Mouse (Mus musculus) embryo, embryonic 9.5 days (tissue): ENCODE measurements around the gene Slc13a2.

ENCODE experiments used
- DNase-seq: peaks from one replicate; pipeline ENCODE4 v3.0.0-alpha.2; 2017; ENCODE audit errors: extremely low spot score

Gene Slc13a2

DNA sequence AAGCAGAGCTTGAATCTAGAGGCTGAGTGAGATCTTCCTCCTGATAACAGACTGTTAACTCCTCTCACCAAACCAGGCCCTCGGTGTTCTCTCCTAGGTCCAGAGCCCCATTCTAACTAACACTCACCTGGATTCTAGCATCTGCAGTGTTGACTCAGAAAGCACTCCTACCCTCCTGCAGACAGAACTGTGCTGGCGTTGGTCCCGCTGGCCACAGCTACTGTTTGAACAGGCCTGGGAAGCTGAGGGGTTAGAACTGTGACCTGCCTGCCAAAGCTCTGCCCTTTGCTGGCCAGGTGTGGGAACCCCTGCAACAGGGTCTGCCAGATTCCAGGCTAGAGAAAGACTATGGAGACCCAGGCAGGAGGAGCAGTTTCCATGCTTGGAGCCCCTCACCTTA is 29.3 kb downstream of the Slc13a2 start:
- no peak for DNase-seq

DNA sequence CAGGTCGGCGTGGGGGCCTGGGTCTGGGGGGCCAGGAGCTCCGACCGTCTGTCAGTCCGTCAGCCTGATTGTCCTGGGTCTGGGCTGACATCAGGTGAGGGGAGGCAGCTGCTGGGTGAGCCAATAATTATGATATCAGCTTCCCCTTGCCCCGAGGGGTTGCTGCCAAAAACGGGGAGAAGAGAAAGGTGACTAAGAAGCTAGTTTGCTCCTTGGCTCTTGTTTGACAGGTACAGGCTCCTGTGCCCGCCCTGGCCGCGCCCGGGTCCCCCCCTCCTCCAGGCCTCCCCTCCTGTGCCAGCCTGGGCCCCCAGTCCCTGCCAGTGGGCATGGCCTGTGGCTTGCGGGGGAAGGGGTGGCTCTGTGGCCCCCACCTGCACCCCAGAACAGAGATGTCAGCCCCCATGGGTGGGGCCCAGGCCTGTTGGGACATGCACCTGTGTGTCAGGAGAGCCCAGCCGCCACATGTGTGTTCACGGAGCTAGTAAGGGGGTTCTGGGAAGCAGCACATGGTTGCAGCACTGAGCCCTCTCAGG is 35.4 kb downstream of the Slc13a2 start, which contains the start of gene Foxn1:
TSS of gene Foxn1 (minus strand) at position 51 of the 536 bp plus-strand sequence.
- no peak for DNase-seq

DNA sequence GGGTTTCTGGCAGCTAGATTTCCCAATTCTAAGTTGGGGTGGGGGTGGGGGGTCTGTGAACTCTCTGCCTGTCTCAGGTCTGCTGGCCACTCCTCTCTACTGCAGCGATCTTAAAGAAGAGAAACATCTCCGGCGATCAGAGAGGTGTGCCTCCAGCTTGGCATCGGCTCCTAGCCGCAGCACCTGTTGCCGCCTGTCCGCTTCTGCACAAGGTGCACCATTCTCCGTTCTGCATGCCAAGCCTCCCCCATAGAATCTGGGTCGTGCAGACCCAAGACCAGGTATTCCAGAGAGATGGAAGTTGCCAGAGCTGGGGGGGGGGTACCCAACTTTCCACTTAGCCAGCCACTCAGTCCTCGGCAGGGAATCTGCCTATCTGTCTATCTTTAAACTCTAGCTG is 36.2 kb downstream of the Slc13a2 start:
- no peak for DNase-seq

DNA sequence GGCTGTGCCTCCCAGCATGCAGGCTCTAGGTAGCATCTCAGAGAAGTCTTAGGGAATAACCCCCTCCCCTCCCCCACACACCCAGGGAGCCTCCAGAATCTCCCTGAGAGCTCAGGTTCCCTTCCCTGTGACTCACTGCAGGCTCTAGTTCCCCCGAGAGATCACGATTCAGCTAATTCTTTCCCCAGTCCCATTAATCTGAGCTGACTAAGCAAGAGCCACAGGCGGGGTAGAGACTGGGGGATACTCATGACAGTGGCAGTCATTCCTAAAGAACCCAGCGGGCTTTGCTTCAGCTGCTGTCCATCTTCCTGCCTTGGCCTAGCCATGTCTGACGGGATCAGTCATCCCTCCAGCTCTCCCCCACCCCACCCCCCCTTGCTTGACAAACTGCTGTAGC is 39.3 kb downstream of the Slc13a2 start:
- no peak for DNase-seq

DNA sequence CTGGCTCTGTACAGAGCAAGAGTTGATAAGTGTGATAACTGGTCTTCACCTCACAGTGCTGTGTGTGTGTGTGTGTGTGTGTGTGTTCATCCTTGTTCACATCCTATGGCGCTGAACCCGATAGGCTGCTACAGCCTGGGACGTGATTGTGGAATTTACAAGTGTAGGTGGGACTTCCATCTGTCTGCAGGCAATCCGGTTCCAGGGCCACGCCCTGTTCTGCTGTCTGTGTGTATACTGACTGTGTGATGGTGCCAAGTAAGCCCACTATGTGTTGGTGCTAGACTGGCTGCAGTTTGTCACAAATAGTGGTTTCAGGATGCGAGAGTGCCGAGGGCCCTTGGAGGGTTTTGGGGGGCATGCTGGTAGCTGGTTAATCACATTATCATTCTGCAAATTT is 39.7 kb downstream of the Slc13a2 start:
- no peak for DNase-seq

DNA sequence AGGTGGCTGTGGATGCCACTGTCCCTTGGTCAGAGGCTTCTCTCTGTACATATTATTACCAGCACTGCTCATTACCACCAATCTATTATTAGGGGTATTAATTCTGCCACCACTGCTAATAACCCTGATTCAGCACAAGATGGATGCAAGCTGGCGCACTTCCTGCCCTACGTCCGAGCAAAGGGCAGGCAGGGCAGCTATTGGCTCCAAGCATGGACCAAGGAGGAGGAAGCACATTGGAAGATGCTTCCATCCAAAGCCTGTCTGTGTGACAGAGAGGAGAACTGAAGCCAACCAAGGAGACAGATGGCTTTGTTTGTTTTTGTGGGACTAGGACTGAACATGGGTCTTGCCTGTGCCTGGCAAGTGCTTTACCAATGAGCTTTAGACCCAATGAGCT is 41.0 kb downstream of the Slc13a2 start:
- no peak for DNase-seq

DNA sequence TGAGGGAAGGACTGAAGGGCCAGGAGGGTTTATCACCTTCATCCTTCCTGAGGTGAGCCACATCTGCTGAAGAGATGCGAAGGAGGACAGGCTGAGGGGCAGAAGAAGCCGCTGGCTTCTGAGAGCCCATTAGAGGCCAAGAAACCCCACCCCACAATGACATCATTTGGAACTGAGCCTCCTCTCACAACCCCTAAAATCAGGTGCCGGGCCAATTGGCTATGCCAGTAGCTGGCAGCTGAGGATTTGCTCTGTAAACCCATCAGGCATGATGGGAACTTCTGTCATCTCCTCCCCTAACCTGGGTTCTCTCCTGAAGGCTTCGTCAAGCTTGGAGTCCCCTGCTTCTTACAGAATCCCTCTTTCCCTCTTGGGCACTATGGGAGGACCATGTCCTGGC is 41.7 kb downstream of the Slc13a2 start:
- DNase-seq, result no peak

DNA sequence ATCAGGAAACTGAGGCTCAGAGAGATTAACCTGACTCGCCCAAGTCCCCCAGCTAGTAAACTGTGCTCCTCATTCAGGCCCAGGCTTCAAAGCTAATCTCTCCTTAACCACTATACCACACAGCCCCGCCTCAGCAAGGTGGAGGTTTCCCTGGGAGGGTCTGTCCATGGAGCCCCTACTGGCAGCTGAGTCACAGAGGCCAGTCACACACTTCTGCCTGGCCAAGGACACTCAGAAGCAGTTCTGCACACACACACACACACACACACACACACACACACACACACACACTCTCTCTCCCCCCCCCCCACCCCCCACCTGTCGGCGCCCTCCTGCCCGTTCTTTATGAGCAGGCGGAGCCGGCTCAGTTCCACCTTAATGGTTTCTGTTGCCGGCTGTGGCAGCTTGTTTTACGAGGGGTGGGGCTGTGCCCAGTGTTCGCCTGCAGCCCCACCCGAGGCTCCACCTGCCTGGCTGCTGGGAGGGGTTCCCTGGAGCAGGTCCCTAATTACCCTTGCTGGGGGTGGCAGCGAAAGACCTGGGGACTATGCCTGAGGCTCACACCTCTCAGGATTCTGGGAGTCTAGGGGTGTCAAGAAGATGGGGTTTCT is 44.4 kb downstream of the Slc13a2 start:
- DNase-seq, result no peak

DNA sequence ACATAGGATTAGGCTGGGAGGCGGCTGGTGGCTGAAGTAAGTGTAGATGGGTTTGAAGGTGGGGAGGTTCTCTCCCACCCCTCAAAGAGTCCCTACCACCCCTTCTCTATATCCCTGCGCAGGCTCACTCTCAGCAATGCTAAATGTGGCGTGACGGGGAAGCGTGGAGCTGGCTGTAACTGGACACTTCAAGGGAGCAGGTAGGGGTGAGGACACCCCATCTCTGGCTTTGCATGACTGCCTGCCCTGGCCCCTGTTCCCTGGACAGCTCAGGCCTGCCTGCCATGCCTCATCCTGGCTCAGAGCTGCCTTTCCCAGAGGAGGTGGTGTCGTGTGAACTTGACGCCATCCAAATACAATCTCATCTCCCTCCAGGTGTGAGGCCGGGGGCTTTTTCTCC is 47.9 kb downstream of the Slc13a2 start:
- DNase-seq, result no peak

DNA sequence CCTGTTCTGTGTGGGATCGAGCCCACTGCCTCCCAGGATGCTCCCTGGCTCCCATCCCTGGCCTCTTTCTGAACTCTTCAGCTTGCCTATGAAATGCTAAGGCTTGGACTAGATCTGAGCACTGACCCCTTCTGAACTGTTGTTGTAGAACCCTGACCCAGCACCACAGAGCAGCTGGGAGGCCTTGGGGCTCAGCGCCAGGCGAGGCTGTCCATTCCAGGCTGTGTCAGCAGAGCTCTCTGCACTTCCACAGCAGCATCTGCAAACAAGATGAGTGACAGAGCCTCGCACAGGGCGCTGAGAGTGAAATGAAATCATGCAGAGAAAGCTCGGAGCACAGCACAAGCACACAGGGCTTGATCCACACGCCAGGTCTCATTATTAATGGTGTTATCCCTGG is 49.4 kb downstream of the Slc13a2 start:
- no peak for DNase-seq

DNA sequence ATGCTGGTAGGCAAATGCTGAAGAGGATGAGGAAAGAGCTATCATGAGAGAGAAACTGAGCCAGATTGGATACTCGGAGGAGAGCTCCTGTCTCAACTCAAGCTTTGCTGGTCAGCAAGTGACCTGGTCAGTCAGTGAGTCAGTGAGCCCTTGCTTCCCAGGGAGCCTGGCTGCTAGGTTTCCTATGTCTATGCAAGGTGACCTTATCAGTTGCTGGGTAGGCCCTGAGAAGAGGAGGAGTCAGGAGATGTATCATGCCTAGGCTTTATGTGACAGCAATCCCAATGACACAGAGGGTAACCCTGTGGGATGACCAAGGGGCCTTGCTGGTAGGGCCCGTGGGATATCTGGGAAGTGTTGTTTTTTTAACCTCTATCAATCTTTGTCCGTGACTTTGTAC is 49.9 kb downstream of the Slc13a2 start:
- no peak for DNase-seq

DNA sequence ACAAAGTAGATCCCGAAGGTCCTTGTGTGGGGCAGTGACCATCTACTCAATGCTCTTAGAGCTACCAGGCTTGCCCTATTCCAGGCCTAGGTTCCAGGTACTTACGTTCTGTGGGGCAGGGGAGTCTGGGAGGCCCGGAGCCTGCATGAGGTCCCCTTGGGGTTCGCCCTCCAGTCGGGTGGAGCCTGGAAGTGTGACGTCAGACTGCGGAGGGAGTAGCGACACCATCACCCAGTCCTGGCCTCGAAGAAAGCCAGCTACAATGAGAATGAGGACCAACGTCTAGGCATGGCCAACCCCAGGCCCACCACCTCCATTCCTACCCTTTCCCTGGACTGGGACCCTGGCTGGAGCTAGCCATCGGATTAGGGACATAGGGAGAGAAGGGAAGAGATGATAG is 50.3 kb downstream of the Slc13a2 start:
- no peak for DNase-seq

DNA sequence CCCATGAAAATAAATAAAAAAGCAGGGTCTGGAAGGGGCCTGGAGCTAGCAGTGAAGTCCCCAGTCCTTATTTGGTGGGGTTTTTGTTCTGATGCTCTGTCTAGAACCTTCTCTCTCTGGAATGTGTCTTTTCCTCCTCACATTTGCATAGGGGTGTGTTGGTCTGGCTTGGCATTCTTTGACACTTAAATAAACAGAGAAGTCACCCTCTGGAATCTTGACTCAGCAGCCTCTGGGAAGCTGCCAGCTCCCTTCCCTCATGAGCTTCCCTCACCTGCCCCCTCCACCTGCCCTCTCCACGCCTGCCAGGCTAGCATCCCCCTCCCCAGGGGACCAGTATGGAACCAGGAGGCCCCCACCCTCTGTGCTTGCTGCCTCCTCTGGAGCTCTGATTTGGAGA is 51.6 kb downstream of the Slc13a2 start:
- DNase-seq, result no peak

DNA sequence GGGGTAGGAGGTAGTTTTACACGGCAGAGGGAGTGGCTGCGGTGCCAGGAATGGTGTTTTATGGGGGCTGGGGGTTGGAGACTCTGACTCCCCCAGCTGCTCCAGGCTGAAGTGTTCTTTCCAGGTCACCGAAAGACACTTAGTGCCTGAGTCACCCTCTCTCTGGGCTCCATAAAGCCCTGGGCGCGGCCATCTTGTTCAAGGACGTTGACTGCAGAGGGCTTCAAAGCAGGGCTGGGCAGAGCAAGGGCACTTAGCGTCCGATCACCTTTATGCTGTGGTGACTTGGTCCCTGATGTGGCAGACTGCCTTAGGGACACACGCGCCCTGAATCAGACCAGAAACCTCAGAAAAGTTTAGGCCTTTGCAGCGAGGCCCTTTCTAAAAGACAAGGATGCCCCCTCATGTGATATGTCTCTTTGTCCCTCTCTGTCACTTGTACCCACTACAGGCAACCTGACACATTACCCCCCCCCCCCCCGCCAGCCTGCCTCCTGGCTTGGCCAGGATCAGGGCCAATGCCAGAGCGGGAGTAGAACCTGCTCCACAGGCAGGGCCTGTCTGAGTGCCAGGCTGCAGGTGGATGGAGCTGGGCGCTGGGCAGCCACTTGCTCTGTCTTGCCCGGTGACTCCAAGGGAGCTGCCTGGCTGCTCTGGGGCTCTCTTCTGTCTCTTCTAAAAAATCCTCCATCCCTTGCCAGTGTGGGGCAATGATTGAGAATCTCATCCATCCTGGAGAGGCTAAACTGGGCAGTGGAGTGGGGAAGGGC is 54.4 kb downstream of the Slc13a2 start:
- no peak for DNase-seq

DNA sequence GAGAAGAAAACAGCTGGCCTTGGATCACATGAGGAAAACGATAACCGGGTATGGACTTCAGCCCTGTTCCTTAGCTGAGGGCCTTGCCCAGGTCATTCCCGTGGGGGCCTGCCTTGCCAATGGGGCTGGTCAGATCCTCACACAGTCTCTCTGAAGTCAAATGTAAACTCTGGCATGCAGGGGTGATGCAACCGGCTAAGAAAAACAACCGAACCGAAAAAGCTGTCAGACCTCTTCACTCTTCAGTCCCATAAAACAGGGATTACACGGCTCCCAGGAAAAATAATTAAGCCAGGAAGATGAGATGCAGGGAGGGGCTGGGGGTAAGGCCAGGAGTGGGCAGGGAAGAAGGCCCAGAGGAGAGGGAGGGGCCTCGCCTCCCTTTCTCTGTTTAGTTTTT is 57.9 kb downstream of the Slc13a2 start:
- DNase-seq, result no peak

DNA sequence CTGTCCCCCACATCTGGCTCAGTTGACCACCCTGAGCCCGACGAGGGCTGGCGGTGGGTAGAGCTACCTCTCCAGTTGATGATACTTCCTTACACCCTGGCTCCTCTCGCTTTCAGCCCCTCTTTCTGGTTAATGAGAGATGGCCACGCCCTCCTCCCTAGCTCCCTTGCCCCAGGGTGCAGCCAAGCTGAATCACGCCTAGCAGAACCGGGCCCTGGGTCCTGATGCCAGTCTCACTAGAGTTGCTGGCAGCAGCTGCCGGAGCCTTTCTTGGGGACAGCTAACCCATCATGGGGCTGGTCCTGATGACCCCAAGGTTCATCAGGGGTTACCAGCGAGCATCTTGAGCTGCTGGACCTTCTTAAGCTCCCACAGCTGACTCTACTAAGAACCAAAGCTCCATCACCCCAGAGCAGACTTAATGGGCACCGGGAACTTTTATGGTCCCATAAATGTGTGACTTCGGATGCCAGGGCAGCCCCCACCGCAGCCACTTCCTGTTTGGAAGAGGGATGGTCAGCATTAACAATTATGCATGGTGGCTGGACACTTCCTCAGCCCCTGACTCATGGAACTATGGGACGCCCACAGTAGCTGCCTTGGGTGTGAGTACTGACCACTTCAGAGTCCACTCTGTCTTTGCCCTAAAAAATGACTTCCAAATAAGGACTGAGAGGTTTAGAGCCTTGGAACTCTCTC is 58.6 kb downstream of the Slc13a2 start:
- DNase-seq, result no peak

DNA sequence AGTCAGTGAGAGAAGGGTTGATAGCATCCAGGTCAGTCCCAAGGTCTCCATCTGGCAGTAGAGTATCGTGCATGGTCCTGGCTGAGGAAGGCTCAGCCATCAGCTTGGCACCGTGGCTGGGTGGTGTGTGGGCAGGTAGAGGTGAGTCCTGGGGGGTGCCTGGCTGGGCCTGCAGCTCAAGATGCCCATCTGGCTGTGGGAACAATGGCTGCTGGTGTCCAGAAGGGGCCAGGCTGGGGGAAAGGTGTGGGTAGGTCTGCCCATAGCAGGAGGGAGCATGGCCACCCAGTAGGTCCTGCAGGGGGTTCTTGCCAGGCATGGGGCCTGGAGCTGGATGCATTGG is 61.3 kb downstream of the Slc13a2 start:
- no peak for DNase-seq

DNA sequence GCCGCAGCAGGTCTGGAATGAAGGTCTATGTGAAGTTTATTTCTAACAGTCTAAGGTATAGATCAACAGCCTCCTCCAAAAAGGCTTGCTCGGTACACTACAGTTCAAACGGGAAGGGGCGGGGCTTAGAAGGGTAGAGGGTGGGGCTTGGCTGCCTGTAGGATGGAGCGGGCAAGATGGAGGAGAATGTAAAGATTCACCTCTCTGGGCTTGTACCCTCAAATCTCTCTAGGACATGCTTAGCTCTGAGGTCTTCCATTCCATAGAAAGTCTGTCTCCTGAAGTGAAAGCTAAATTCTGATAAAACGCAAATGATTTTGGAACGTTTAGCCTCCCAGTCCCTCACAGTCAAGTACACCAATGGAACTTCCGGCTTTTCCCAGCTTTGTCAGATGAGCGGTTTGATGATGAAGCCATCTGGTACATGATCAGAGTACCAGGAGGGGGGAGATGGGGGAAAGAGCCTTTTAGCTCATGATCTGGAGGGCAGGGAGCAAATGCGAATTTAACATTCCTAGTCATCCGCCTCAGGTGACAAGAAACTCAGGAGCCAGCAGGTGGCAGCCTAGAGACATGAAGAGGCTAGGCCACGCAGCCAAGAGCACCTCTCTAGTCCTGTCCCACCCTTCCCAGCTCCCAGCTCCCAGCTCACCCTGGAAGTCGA is 61.8 kb downstream of the Slc13a2 start:
- DNase-seq, result peak; percentile 80

DNA sequence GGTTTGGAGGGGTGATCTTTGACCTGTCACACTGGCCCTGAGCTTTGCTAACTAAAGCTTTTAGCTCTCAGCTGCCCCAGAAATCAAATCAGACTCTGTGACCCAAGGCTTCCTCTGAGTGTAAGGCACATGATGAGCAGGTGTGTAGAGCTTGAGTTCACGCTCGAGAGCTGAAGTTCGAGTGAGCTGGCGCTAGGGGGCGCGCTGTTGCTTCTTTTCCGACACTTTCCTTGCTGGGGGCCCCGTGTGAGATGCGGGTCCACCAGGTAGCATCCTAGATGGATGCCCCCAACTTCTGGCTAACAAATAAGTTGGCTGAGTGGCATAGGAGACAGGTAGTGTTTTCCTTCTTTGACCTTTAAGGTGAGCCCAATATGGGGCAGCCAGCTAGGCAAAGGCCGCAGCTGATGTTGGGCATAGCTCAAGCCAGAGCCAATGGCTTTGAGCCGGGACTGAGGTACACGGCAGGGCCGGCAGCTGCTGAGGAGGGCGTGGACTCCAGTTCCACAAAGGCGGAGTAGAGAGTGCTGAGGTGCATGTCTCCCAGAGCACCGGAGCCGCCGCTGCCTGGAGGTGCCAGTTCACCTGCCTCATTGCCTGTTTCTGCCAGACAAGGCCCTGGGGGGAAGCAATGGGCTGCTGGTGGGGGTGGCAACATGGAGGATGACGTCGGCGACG is 63.5 kb downstream of the Slc13a2 start:
- DNase-seq, result peak; percentile 28

DNA sequence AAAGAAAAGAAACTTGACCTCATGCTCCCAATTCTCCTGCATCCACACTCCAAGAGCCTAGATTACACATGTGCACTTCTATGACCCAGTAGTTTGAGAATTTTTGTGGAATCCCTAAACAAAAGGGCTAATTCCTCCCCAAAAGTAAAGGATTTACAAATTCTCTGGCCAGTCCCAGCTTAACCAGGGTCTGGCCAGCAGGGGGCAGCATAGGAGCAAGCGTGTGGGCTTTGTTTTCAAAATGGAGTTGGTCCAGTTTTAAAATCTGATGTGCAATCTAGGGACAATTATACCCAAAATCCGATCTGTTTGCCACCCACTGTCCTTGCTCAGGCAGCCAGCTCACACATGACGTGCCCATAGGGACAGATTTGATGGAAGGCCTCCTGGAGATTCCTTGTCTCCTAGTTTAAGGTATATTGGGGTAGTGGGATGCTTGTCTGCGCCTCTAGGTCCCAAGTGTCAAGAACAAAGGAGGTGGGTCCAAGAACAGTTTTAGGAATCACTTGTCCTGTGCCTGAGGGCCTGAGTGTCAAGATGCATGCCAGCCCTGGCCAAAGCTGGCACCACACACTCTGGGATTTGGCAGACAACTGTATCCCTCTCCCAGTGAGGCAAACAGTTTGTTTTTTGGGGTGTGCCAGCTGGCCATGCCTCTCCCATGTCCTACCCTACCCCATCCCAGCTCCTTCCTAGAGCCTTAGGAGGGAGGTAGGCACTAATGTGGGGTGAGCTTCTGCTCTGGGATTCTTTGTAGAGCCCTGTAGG is 66.4 kb downstream of the Slc13a2 start:
- DNase-seq, result peak; percentile 69

DNA sequence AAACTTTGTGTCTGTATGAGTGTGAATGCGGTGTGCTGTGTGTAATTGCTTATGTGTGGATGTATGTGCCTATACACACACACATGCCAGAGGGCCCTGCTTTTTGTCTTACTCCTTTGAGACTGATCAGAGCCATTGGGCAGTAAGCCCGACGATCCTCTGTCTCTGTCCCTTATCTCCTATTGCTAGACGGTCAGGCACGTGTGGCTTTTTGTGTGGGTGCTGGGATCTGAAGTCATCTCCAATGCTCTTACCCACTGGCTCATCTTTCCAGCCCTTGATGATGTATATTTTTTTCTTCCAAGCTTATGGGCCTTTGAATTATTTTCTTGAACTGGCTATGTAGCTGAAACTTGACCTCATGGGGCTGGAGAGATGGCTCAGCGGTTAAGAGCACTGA is 67.1 kb downstream of the Slc13a2 start:
- DNase-seq, result no peak
